Mouse (Mus musculus) spleen, postnatal 14 days (tissue): Measurements from ENCODE around the gene Lrrc58.
A peak's percentile ranks its signal among the peaks of the same experiment; 100 is the strongest.

Experiments used
- DNase-seq, 2 experiments: peaks; one replicate each; pipeline ENCODE4 v3.0.0; 2021 to 2022; ENCODE audit warnings: low spot score in 2 of 2

Gene Lrrc58

GRCm38 (mm10) chr16:37868506-37869469 lies 599 bp downstream of the Lrrc58 start:
- peak in 1 of 2 experiments; percentile 13 for DNase-seq

- DNase-seq, result no peak
Observed at GRCm38 (mm10) chr16:37869470-37870231, 1.5 kb downstream of the Lrrc58 start.

GRCm38 (mm10) chr16:37871112-37871715 lies 3.0 kb downstream of the Lrrc58 start:
- no peak for DNase-seq

- no peak for DNase-seq
Observed at GRCm38 (mm10) chr16:37874501-37875235, 6.5 kb downstream of the Lrrc58 start.

GRCm38 (mm10) chr16:37877406-37877805 lies 9.2 kb downstream of the Lrrc58 start:
- DNase-seq, result no peak

GRCm38 (mm10) chr16:37878951-37879505 lies 10.8 kb downstream of the Lrrc58 start:
- no peak for DNase-seq

GRCm38 (mm10) chr16:37879750-37880419 lies 11.7 kb downstream of the Lrrc58 start:
- DNase-seq, result no peak

GRCm38 (mm10) chr16:37881168-37881567 lies 13.0 kb downstream of the Lrrc58 start:
- no peak for DNase-seq

- no peak for DNase-seq
Observed at GRCm38 (mm10) chr16:37888986-37889385, 20.8 kb downstream of the Lrrc58 start.

- DNase-seq, result no peak
Observed at GRCm38 (mm10) chr16:37892667-37893066, 24.5 kb downstream of the Lrrc58 start.

- DNase-seq, result no peak
Observed at GRCm38 (mm10) chr16:37893381-37893780, 25.2 kb downstream of the Lrrc58 start.

- DNase-seq, result no peak
Observed at GRCm38 (mm10) chr16:37893942-37894341, 25.8 kb downstream of the Lrrc58 start.

GRCm38 (mm10) chr16:37898790-37899189 lies 30.6 kb downstream of the Lrrc58 start:
- DNase-seq, result no peak

GRCm38 (mm10) chr16:37899357-37899756 lies 31.2 kb downstream of the Lrrc58 start:
- DNase-seq, result no peak

- DNase-seq, result no peak
Observed at GRCm38 (mm10) chr16:37901318-37901717, 33.1 kb downstream of the Lrrc58 start.

- no peak for DNase-seq
Observed at GRCm38 (mm10) chr16:37906456-37906855, 38.3 kb downstream of the Lrrc58 start.

- DNase-seq, result no peak
Observed at GRCm38 (mm10) chr16:37911086-37911485, 42.9 kb downstream of the Lrrc58 start.

GRCm38 (mm10) chr16:37916138-37916817 lies 48.1 kb downstream of the Lrrc58 start, which contains the start of gene Gpr156:
TSS of gene Gpr156 (plus strand) at chr16:37916496.
- DNase-seq, result peak in 1 of 2 experiments; percentile 7

GRCm38 (mm10) chr16:37916818-37917201 lies 48.6 kb downstream of the Lrrc58 start:
- no peak for DNase-seq

- DNase-seq, result no peak
Observed at GRCm38 (mm10) chr16:37919000-37919399, 50.8 kb downstream of the Lrrc58 start.
